Mouse (Mus musculus) MEL (cell line): ENCODE measurements around the gene Bmpr1a. TPM values are rescaled to one million over a fixed set of nuclear protein-coding genes. Genes with fewer than 3 reads are reported as not detected.
A peak's percentile ranks its signal among the peaks of the same experiment; 100 is the strongest.

Experiments used
- DNase-seq: peaks from one replicate; pipeline ENCODE4 v3.0.0; 2011; ENCODE audit warnings: low read depth, low spot score
- H3K27ac ChIP-seq: 2 replicates; pipeline ENCODE4 v1.5.1; 2012; ENCODE audit warnings: low read depth, mild to moderate bottlenecking, control low read depth, low read length, moderate library complexity; ENCODE audit not compliant: control insufficient read depth
- H3K27me3 ChIP-seq, 2 experiments: fragments of 150-350 bp in 1 of 2; sonication (generic) in 1 of 2; 2 replicates each; pipeline ENCODE4 v1.6.1; 2012; ENCODE audit warnings: low read length in 2 of 2, mild to moderate bottlenecking in 2 of 2, improper control_type of control experiment in 1 of 2, moderate library complexity in 1 of 2; ENCODE audit not compliant: insufficient read depth in 2 of 2, control insufficient read depth in 1 of 2
- H3K36me3 ChIP-seq, 2 experiments: 2 replicates each; pipeline ENCODE4 v1.6.1; 2012 to 2014; ENCODE audit warnings: low read length in 2 of 2, improper control_type of control experiment in 1 of 2, inconsistent platforms in 1 of 2, mild to moderate bottlenecking in 1 of 2; ENCODE audit not compliant: insufficient read depth in 2 of 2, control insufficient read depth in 1 of 2
- H3K4me1 ChIP-seq, 2 experiments: fragments of 150-350 bp in 1 of 2; sonication (generic) in 1 of 2; 2 replicates each; pipeline ENCODE4 v1.6.1; 2012; ENCODE audit warnings: low read length in 2 of 2, improper control_type of control experiment in 1 of 2, mild to moderate bottlenecking in 1 of 2; ENCODE audit not compliant: insufficient read depth in 2 of 2, control insufficient read depth in 1 of 2
- H3K4me3 ChIP-seq, 2 experiments: fragments of 150-350 bp in 1 of 2; sonication (generic) in 1 of 2; 2 replicates each; pipeline ENCODE4 v1.5.1; 2012; ENCODE audit warnings: low read depth in 2 of 2, low read length in 2 of 2, mild to moderate bottlenecking in 2 of 2, moderate library complexity in 2 of 2, control low read depth in 1 of 2, improper control_type of control experiment in 1 of 2; ENCODE audit not compliant: control insufficient read depth in 1 of 2, insufficient read depth in 1 of 2
- H3K79me2 ChIP-seq: 2 replicates; pipeline ENCODE4 v1.6.1; 2012; ENCODE audit warnings: mild to moderate bottlenecking, low read length, moderate library complexity; ENCODE audit not compliant: control insufficient read depth, poor library complexity, insufficient read depth
- H3K9ac ChIP-seq: 2 replicates; pipeline ENCODE4 v1.6.1; 2012; ENCODE audit warnings: low read depth, mild to moderate bottlenecking, control low read depth, low read length, moderate library complexity; ENCODE audit not compliant: control insufficient read depth, poor library complexity, severe bottlenecking
- H3K9me3 ChIP-seq: fragments of 150-350 bp; sonication (generic); replicated peaks from 2 replicates; pipeline ENCODE4 v1.6.1; 2012; ENCODE audit warnings: mild to moderate bottlenecking, low read length, improper control_type of control experiment, moderate library complexity; ENCODE audit not compliant: insufficient read depth
- BHLHE40 ChIP-seq: IDR thresholded peaks from 2 replicates; pipeline ENCODE4 v1.6.1; 2012; ENCODE audit warnings: low read depth, mild to moderate bottlenecking, inconsistent platforms, low read length, improper control_type of control experiment, borderline replicate concordance
- CHD1 ChIP-seq: IDR thresholded peaks from 2 replicates; pipeline ENCODE4 v1.6.1; 2012; ENCODE audit warnings: low read depth, mild to moderate bottlenecking, inconsistent platforms, low read length, improper control_type of control experiment
- CHD2 ChIP-seq: IDR thresholded peaks from 2 replicates; pipeline ENCODE4 v1.6.1; 2011; ENCODE audit warnings: low read length, improper control_type of control experiment
- CTCF ChIP-seq, 3 experiments: IDR thresholded peaks in 2 of 3; conservative IDR thresholded peaks in 1 of 3; 2 replicates each; pipeline ENCODE4 v1.5.1; 2011 to 2012; ENCODE audit warnings: low read length in 3 of 3, low read depth in 2 of 3, mild to moderate bottlenecking in 2 of 3, improper control_type of control experiment in 1 of 3, inconsistent platforms in 1 of 3, mixed read lengths in 1 of 3, moderate library complexity in 1 of 3; ENCODE audit not compliant: control insufficient read depth in 1 of 3, insufficient read depth in 1 of 3, poor library complexity in 1 of 3, severe bottlenecking in 1 of 3
- E2F4 ChIP-seq: IDR thresholded peaks from 2 replicates; pipeline ENCODE4 v1.6.1; 2011; ENCODE audit warnings: low read depth, low read length, improper control_type of control experiment, borderline replicate concordance
- ELF1 ChIP-seq: IDR thresholded peaks from 2 replicates; pipeline ENCODE4 v1.6.1; 2014; ENCODE audit warnings: low read depth, mild to moderate bottlenecking, inconsistent platforms, low read length, improper control_type of control experiment, moderate library complexity
- EP300 ChIP-seq, 2 experiments: IDR thresholded peaks; 2 replicates each; pipeline ENCODE4 v1.6.1; 2011; ENCODE audit warnings: improper control_type of control experiment in 2 of 2, low read length in 2 of 2, low read depth in 1 of 2, mild to moderate bottlenecking in 1 of 2
- ETS1 ChIP-seq: IDR thresholded peaks from 2 replicates; pipeline ENCODE4 v1.6.1; 2012; ENCODE audit warnings: low read depth, mild to moderate bottlenecking, inconsistent platforms, low read length, improper control_type of control experiment, moderate library complexity
- GABPA ChIP-seq: IDR thresholded peaks from 2 replicates; pipeline ENCODE4 v1.6.1; 2012; ENCODE audit warnings: low read depth, mild to moderate bottlenecking, inconsistent platforms, low read length, improper control_type of control experiment, moderate library complexity
- GATA1 ChIP-seq: IDR thresholded peaks from 2 replicates; pipeline ENCODE4 v1.6.1; 2011; ENCODE audit warnings: low read depth, low read length, improper control_type of control experiment
- HCFC1 ChIP-seq: IDR thresholded peaks from 2 replicates; pipeline ENCODE4 v1.6.1; 2012; ENCODE audit warnings: low read depth, mild to moderate bottlenecking, inconsistent platforms, low read length, improper control_type of control experiment, moderate library complexity
- JUND ChIP-seq: IDR thresholded peaks from 2 replicates; pipeline ENCODE4 v1.6.1; 2011; ENCODE audit warnings: low read depth, mild to moderate bottlenecking, improper control_type of control experiment, low read length
- MAFK ChIP-seq: IDR thresholded peaks from 2 replicates; pipeline ENCODE4 v1.6.1; 2011; ENCODE audit warnings: low read depth, mild to moderate bottlenecking, low read length, improper control_type of control experiment, borderline replicate concordance
- MAX ChIP-seq: IDR thresholded peaks from 2 replicates; pipeline ENCODE4 v1.6.1; 2011; ENCODE audit warnings: low read length, improper control_type of control experiment
- MAZ ChIP-seq: IDR thresholded peaks from 2 replicates; pipeline ENCODE4 v1.6.1; 2012; ENCODE audit warnings: low read depth, mild to moderate bottlenecking, inconsistent platforms, low read length, improper control_type of control experiment
- MEF2A ChIP-seq: IDR thresholded peaks from 2 replicates; pipeline ENCODE4 v1.6.1; 2014; ENCODE audit warnings: low read depth, mild to moderate bottlenecking, inconsistent platforms, low read length, improper control_type of control experiment; ENCODE audit not compliant: poor library complexity, insufficient replicate concordance, severe bottlenecking; ENCODE audit errors: extremely low read depth
- MXI1 ChIP-seq: IDR thresholded peaks from 2 replicates; pipeline ENCODE4 v1.6.1; 2011; ENCODE audit warnings: mild to moderate bottlenecking, low read depth, low read length, improper control_type of control experiment
- MYB ChIP-seq: IDR thresholded peaks from 2 replicates; pipeline ENCODE4 v1.6.1; 2011; ENCODE audit warnings: mild to moderate bottlenecking, low read depth, low read length, improper control_type of control experiment
- NRF1 ChIP-seq: IDR thresholded peaks from 2 replicates; pipeline ENCODE4 v1.6.1; 2014; ENCODE audit warnings: low read depth, mild to moderate bottlenecking, inconsistent platforms, low read length, improper control_type of control experiment, moderate library complexity; ENCODE audit not compliant: poor library complexity, insufficient read depth, severe bottlenecking
- POLR2A ChIP-seq, 2 experiments: IDR thresholded peaks; 2 replicates each; pipeline ENCODE4 v1.6.1; 2011 to 2012; ENCODE audit warnings: low read length in 2 of 2, mild to moderate bottlenecking in 2 of 2, control low read depth in 1 of 2, improper control_type of control experiment in 1 of 2, low read depth in 1 of 2, moderate library complexity in 1 of 2; ENCODE audit not compliant: control insufficient read depth in 1 of 2, insufficient read depth in 1 of 2, poor library complexity in 1 of 2
- POLR2AphosphoS2 ChIP-seq: IDR thresholded peaks from 2 replicates; pipeline ENCODE4 v1.6.1; 2011; ENCODE audit warnings: low read length, improper control_type of control experiment
- RAD21 ChIP-seq: IDR thresholded peaks from 2 replicates; pipeline ENCODE4 v1.6.1; 2011; ENCODE audit warnings: mild to moderate bottlenecking, low read depth, low read length, improper control_type of control experiment
- RCOR1 ChIP-seq: IDR thresholded peaks from 2 replicates; pipeline ENCODE4 v1.6.1; 2012; ENCODE audit warnings: low read depth, mild to moderate bottlenecking, inconsistent platforms, low read length, improper control_type of control experiment
- SIN3A ChIP-seq: IDR thresholded peaks from 2 replicates; pipeline ENCODE4 v1.6.1; 2012; ENCODE audit warnings: low read length, improper control_type of control experiment, inconsistent platforms
- SMC3 ChIP-seq: IDR thresholded peaks from 2 replicates; pipeline ENCODE4 v1.6.1; 2011; ENCODE audit warnings: low read depth, low read length, improper control_type of control experiment
- TAL1 ChIP-seq: IDR thresholded peaks from 2 replicates; pipeline ENCODE4 v1.6.1; 2012; ENCODE audit warnings: mild to moderate bottlenecking, inconsistent platforms, low read length, moderate library complexity, mixed read lengths
- TBP ChIP-seq: IDR thresholded peaks from 2 replicates; pipeline ENCODE4 v1.8.0; 2011; ENCODE audit warnings: low read depth, low read length, improper control_type of control experiment
- UBTF ChIP-seq: IDR thresholded peaks from 2 replicates; pipeline ENCODE4 v1.6.1; 2012; ENCODE audit warnings: low read depth, mild to moderate bottlenecking, inconsistent platforms, low read length, improper control_type of control experiment, moderate library complexity, borderline replicate concordance; ENCODE audit not compliant: insufficient read depth
- USF1 ChIP-seq: IDR thresholded peaks from 2 replicates; pipeline ENCODE4 v1.6.1; 2014; ENCODE audit warnings: low read depth, mild to moderate bottlenecking, inconsistent platforms, low read length, improper control_type of control experiment, moderate library complexity
- USF2 ChIP-seq, 2 experiments: IDR thresholded peaks; 2 replicates each; pipeline ENCODE4 v1.6.1; 2011 to 2012; ENCODE audit warnings: improper control_type of control experiment in 2 of 2, low read length in 2 of 2, borderline replicate concordance in 1 of 2, inconsistent platforms in 1 of 2, low read depth in 1 of 2, mild to moderate bottlenecking in 1 of 2; ENCODE audit not compliant: insufficient read depth in 1 of 2
- ZC3H11A ChIP-seq: IDR thresholded peaks from 2 replicates; pipeline ENCODE4 v1.6.1; 2012; ENCODE audit warnings: low read depth, mild to moderate bottlenecking, inconsistent platforms, low read length, improper control_type of control experiment
- ZKSCAN1 ChIP-seq: IDR thresholded peaks from 2 replicates; pipeline ENCODE4 v1.6.1; 2012; ENCODE audit warnings: low read depth, mild to moderate bottlenecking, inconsistent platforms, low read length, improper control_type of control experiment, moderate library complexity
- ZMIZ1 ChIP-seq: IDR thresholded peaks from 2 replicates; pipeline ENCODE4 v1.6.1; 2012; ENCODE audit warnings: low read depth, mild to moderate bottlenecking, inconsistent platforms, low read length, improper control_type of control experiment, moderate library complexity
- polyA plus RNA-seq, 2 experiments: library from polyadenylated mRNA; stranded (reverse) in 1 of 2; unstranded in 1 of 2; fragments of >175 nt in 1 of 2; fragments of >200 nt in 1 of 2; gene quantifications; 2 replicates each; pipeline versions ENCODE4 v1.2.1 to v1.2.4; 2012; ENCODE audit warnings: low replicate concordance in 2 of 2, low read depth in 1 of 2; ENCODE audit not compliant: insufficient read length in 2 of 2, insufficient read depth in 1 of 2, missing spikeins in 1 of 2
- total RNA-seq: library from RNA; depleted of rRNA; stranded (reverse); fragments of 300-350 nt; gene quantifications from 2 replicates; pipeline ENCODE4 v1.2.3, GENCODE M21; 2012

Bmpr1a gene
- total and polyA plus RNA-seq, 3 experiments: 3.1 TPM; not detected in 1

DNA sequence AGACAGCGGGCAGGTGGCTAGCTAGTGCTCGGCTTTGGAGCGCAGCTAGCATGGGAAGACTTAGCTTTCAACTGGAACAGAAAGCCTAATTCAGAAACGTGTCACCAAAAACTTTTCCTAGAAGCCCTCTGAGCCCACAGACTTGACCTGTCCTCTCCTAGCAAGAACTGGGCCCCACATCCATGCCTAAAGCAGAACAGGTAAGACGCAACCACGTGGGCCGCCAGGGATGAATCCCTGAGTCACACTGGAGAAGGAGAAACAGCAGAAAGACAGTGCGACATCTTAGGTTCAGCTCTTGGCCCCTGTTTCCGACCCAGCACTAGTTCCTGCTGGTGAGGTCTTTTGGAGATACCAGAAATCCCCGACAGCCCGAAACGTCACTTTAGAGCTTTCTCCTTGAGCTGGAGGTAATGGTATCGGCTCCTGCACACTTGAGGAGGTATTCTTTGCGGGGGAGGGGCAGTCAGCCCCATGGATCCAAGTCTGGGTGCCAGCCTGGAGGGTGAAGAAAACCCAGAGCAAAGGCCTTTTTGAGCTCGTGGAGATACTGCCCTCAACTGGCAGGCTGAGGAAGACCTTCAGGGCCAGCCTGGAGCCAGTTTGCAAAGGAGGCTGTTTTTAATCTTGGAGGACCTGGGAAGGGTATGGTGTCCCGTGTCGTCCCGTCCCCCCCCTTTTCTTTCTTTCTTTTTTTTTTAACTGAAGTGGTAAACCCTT lies 140.3 kb downstream of the Bmpr1a start (continued):
- no peak for TF ChIP-seq ZMIZ1
- TF ChIP-seq USF2 (IDR thresholded peaks at IDR 0.05; ENCODE audit: borderline replicate concordance in 1 of 2, insufficient read depth in 1 of 2, low read depth in 1 of 2, low read length in 2 of 2): 0 out of 4 replicates have a peak, but pooled peaks of 1 of the 2 experiments have one; percentile 21

DNA sequence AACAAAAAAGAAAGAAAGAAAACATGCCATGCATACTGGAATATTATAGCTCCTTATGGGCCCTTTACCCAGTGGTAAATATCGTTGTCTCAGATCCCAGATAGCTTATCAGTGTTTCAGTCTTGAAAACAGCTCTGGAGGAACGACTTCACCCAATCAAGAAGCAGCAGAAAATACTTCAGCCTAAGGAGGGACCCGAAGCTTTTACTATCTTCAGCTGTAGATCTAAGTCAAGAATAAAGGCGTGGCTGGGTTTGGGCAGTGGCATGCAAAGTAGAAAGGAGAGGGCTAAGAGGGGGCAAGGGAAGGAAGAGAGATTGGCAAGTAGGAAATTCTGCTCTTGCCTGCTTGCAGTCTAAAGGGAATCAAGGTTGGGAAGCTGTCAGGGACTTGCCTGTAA lies 141.0 kb downstream of the Bmpr1a start:
- H3K27ac ChIP-seq: peak overlapping the region; percentile 79
- DNase-seq: peak; percentile 80
- no peak for TF ChIP-seq UBTF
- TF ChIP-seq ZKSCAN1: no peak
- no peak for TF ChIP-seq CTCF (IDR thresholded peaks at IDR 0.05 in 2 of 3, conservative IDR thresholded peaks at IDR 0.05 in 1 of 3; ENCODE audit: control insufficient read depth in 1 of 3, insufficient read depth in 1 of 3, low read depth in 2 of 3, low read length in 3 of 3, poor library complexity in 1 of 3, severe bottlenecking in 1 of 3)
- no peak; the same call in 1 of the 2 replicates for TF ChIP-seq MAX
- no peak for TF ChIP-seq USF2 (IDR thresholded peaks at IDR 0.05; ENCODE audit: borderline replicate concordance in 1 of 2, insufficient read depth in 1 of 2, low read depth in 1 of 2, low read length in 2 of 2)
- TF ChIP-seq MXI1: no peak; the same call in 1 of the 2 replicates
- TF ChIP-seq GATA1: peak; percentile 89
- TF ChIP-seq E2F4: no peak
- TF ChIP-seq RCOR1: peak; percentile 36; the same call in 1 of the 2 replicates
- no peak for TF ChIP-seq USF1
- no peak for TF ChIP-seq JUND
- TF ChIP-seq CHD2: no peak
- 0 out of 2 replicates have a peak, but pooled peaks have one; percentile 9 for TF ChIP-seq HCFC1
- TF ChIP-seq CHD1: no peak; the same call in 1 of the 2 replicates
- peak; percentile 38; a peak in 2 of 4 replicates for TF ChIP-seq EP300 (IDR thresholded peaks at IDR 0.05; ENCODE audit: low read depth in 1 of 2, low read length in 2 of 2)
- TF ChIP-seq MAZ: no peak
- TF ChIP-seq MYB: no peak
- TF ChIP-seq TAL1: no peak
- TF ChIP-seq BHLHE40: no peak
- no peak for TF ChIP-seq GABPA
- TF ChIP-seq ELF1: no peak
- no peak for TF ChIP-seq ZC3H11A
- TF ChIP-seq ETS1: peak; percentile 70
- TF ChIP-seq RAD21: no peak
- TF ChIP-seq NRF1: no peak
- no peak for TF ChIP-seq MEF2A
- TF ChIP-seq POLR2A (IDR thresholded peaks at IDR 0.05; ENCODE audit: control insufficient read depth in 1 of 2, insufficient read depth in 1 of 2, low read depth in 1 of 2, low read length in 2 of 2, poor library complexity in 1 of 2): 0 out of 4 replicates have a peak, but pooled peaks of 1 of the 2 experiments have one; percentile 38
- TF ChIP-seq MAFK: no peak
- no peak for TF ChIP-seq POLR2AphosphoS2
- TF ChIP-seq TBP: no peak
- 0 out of 2 replicates have a peak, but pooled peaks have one; percentile 56 for TF ChIP-seq SIN3A
- TF ChIP-seq SMC3: peak; percentile 9; the same call in 1 of the 2 replicates
- no peak for TF ChIP-seq ZMIZ1

More for the DNA sequence above, 141.0 kb downstream of the Bmpr1a start:
- H3K36me3 ChIP-seq: peaks cover 0 to 7% of the 10 kb centered on the region in 2 experiments; a peak in 2 of 4 replicates
- H3K27me3 ChIP-seq: no peaks in the 10 kb centered on the region
- peak overlapping the region; percentile 65 to 72 for H3K4me3 ChIP-seq
- H3K79me2 ChIP-seq: no peaks in the 10 kb centered on the region; the same call in 1 of the 2 replicates
- H3K4me1 ChIP-seq: peaks cover 5% of the 10 kb centered on the region in 2 experiments
- H3K9ac ChIP-seq: peak overlapping the region; percentile 72
- H3K9me3 ChIP-seq: no peaks in the 10 kb centered on the region
